Mouse (Mus musculus) CD8-positive naive resting alpha-beta T cell, adult 2 months (primary cell): ENCODE data around the gene Glrx2.

Source experiments
- DNase-seq, 2 experiments: peaks; one replicate each; pipeline ENCODE4 v3.0.0; 2022; ENCODE audit warnings: low read depth in 2 of 2, low spot score in 2 of 2

Glrx2 gene

GRCm38 (mm10) chr1:143742186-143742585, 26.0 kb downstream of the Glrx2 start:
- DNase-seq, result no peak

GRCm38 (mm10) chr1:143745871-143746270, 29.7 kb downstream of the Glrx2 start:
- no peak for DNase-seq

GRCm38 (mm10) chr1:143762159-143762558, 46.0 kb downstream of the Glrx2 start:
- DNase-seq, result no peak

GRCm38 (mm10) chr1:143764443-143764842, 48.3 kb downstream of the Glrx2 start:
- no peak for DNase-seq

GRCm38 (mm10) chr1:143765801-143766200, 49.7 kb downstream of the Glrx2 start:
- DNase-seq, result no peak

GRCm38 (mm10) chr1:143766238-143766637, 50.1 kb downstream of the Glrx2 start:
- no peak for DNase-seq

- DNase-seq, result no peak
Observed at GRCm38 (mm10) chr1:143770444-143771109, 54.4 kb downstream of the Glrx2 start.

GRCm38 (mm10) chr1:143773082-143773481, 56.9 kb downstream of the Glrx2 start:
- DNase-seq, result no peak

GRCm38 (mm10) chr1:143773909-143774308, 57.8 kb downstream of the Glrx2 start:
- DNase-seq, result no peak

- peak; percentile 96 to 97 for DNase-seq
Observed at GRCm38 (mm10) chr1:143776446-143777411, 60.6 kb downstream of the Glrx2 start, which contains the start of the genes Trove2 and Uchl5. Gene Trove2, minus strand, starts transcription at chr1:143777068. Gene Uchl5, plus strand, starts transcription at chr1:143777272.

GRCm38 (mm10) chr1:143777558-143778218, 61.5 kb downstream of the Glrx2 start:
- DNase-seq, result no peak

GRCm38 (mm10) chr1:143788584-143789227, 72.6 kb downstream of the Glrx2 start:
- DNase-seq, result peak; percentile 39 to 65
